Mouse (Mus musculus) myocyte (in vitro differentiated cells): ENCODE data around the gene Crygd. TPM values are rescaled to one million over a fixed set of nuclear protein-coding genes. Genes with fewer than 3 reads are reported as not detected.

ENCODE experiments used
- H3K27me3 ChIP-seq: one replicate; pipeline ENCODE4 v1.6.1; 2011; ENCODE audit not compliant: control insufficient read depth, insufficient read depth, insufficient read length
- H3K36me3 ChIP-seq: one replicate; pipeline ENCODE4 v1.6.1; 2011; ENCODE audit not compliant: control insufficient read depth, insufficient read depth
- H3K4me2 ChIP-seq: one replicate; pipeline ENCODE4 v1.6.1; 2011; ENCODE audit warnings: low read depth, control low read depth
- H3K4me3 ChIP-seq: one replicate; pipeline ENCODE4 v1.5.1; 2011; ENCODE audit warnings: mild to moderate bottlenecking, control low read depth, moderate library complexity
- H3K79me2 ChIP-seq: one replicate; pipeline ENCODE4 v1.6.1; 2011; ENCODE audit not compliant: control insufficient read depth, insufficient read depth
- H3ac ChIP-seq: one replicate; pipeline ENCODE4 v1.6.1; 2011; ENCODE audit not compliant: control insufficient read depth, insufficient read length
- CEBPB ChIP-seq: IDR thresholded peaks from 2 replicates; pipeline ENCODE4 v1.6.1; 2011; ENCODE audit warnings: mild to moderate bottlenecking, moderate library complexity; ENCODE audit not compliant: poor library complexity, insufficient read depth, severe bottlenecking
- E2F4 ChIP-seq: IDR thresholded peaks from one replicate; pipeline ENCODE4 v1.6.1; 2011; ENCODE audit warnings: mild to moderate bottlenecking, control low read depth, moderate library complexity; ENCODE audit not compliant: insufficient read depth
- MAX ChIP-seq: IDR thresholded peaks from one replicate; pipeline ENCODE4 v1.6.1; 2011; ENCODE audit warnings: low read depth, mild to moderate bottlenecking, control low read depth
- MYOD1 ChIP-seq, 3 experiments: IDR thresholded peaks; one replicate each; pipeline ENCODE4 v1.6.1; 2011; ENCODE audit warnings: control low read depth in 2 of 3, low read depth in 2 of 3, mild to moderate bottlenecking in 2 of 3, moderate library complexity in 1 of 3; ENCODE audit not compliant: insufficient read length in 2 of 3, control insufficient read depth in 1 of 3
- MYOG ChIP-seq, 3 experiments: IDR thresholded peaks; one replicate each; pipeline ENCODE4 v1.6.1; 2011; ENCODE audit warnings: control low read depth in 2 of 3, low read depth in 2 of 3, mild to moderate bottlenecking in 2 of 3; ENCODE audit not compliant: insufficient read length in 2 of 3, control insufficient read depth in 1 of 3, insufficient read depth in 1 of 3
- POLR2A ChIP-seq: IDR thresholded peaks from one replicate; pipeline ENCODE4 v1.6.1; 2011; ENCODE audit warnings: low read depth, mild to moderate bottlenecking, control low read depth, moderate library complexity; ENCODE audit not compliant: insufficient read length
- POLR2AphosphoS2 ChIP-seq: IDR thresholded peaks from one replicate; pipeline ENCODE4 v1.6.1; 2011; ENCODE audit warnings: low read depth, control low read depth; ENCODE audit not compliant: insufficient read length
- REST ChIP-seq: IDR thresholded peaks from one replicate; pipeline ENCODE4 v1.6.1; 2011; ENCODE audit warnings: mild to moderate bottlenecking, control low read depth, moderate library complexity; ENCODE audit not compliant: insufficient read depth, insufficient read length
- SRF ChIP-seq: IDR thresholded peaks from one replicate; pipeline ENCODE4 v1.6.1; 2011; ENCODE audit warnings: low read depth; ENCODE audit not compliant: control insufficient read depth, insufficient read length
- TCF12 ChIP-seq: IDR thresholded peaks from one replicate; pipeline ENCODE4 v1.6.1; 2011; ENCODE audit warnings: mild to moderate bottlenecking, control low read depth; ENCODE audit not compliant: poor library complexity, insufficient read depth, severe bottlenecking
- TCF3 ChIP-seq: IDR thresholded peaks from one replicate; pipeline ENCODE4 v1.6.1; 2011; ENCODE audit warnings: low read depth, control low read depth; ENCODE audit not compliant: insufficient read length
- USF1 ChIP-seq: IDR thresholded peaks from one replicate; pipeline ENCODE4 v1.6.1; 2011; ENCODE audit warnings: low read depth, mild to moderate bottlenecking, control low read depth, moderate library complexity
- polyA plus RNA-seq: library from polyadenylated mRNA; unstranded; fragments of >200 nt; fragmentation: generic; extraction: Trizol; gene quantifications from one replicate; pipeline ENCODE4 v1.2.1, GENCODE M21; 2012; ENCODE audit warnings: missing spikeins

Crygd gene
- polyA plus RNA-seq, 1 experiment = not detected

- TF ChIP-seq MYOD1 (IDR thresholded peaks at IDR 0.05; ENCODE audit: control insufficient read depth in 1 of 3, insufficient read length in 2 of 3, low read depth in 2 of 3) = no peak
- no peak for TF ChIP-seq USF1
- TF ChIP-seq CEBPB = no peak
- TF ChIP-seq REST = no peak
- no peak for TF ChIP-seq E2F4
- no peak for TF ChIP-seq POLR2A
- no peak for TF ChIP-seq POLR2AphosphoS2
- TF ChIP-seq MAX = no peak
- no peak for TF ChIP-seq SRF
- TF ChIP-seq TCF3 = no peak
- no peak for TF ChIP-seq TCF12
- TF ChIP-seq MYOG (IDR thresholded peaks at IDR 0.05; ENCODE audit: control insufficient read depth in 1 of 3, insufficient read depth in 1 of 3, insufficient read length in 2 of 3, low read depth in 2 of 3) = no peak
- Histone ChIP-seq H3K79me2 (no peaks in the 10 kb centered on the region), H3K36me3 (no peaks in the 10 kb centered on the region), H3ac (no peak overlapping the region), H3K27me3 (no peaks in the 10 kb centered on the region), H3K4me3 (no peak overlapping the region), H3K4me2 (no peak overlapping the region)
Measured at GRCm38 (mm10) chr1:65037542-65037941, 25.7 kb downstream of the Crygd start.

GRCm38 (mm10) chr1:65035513-65035912, 27.7 kb downstream of the Crygd start:
- Histone ChIP-seq H3K4me3 (no peak overlapping the region), H3K27me3 (no peaks in the 10 kb centered on the region), H3K36me3 (no peaks in the 10 kb centered on the region), H3ac (no peak overlapping the region), H3K4me2 (peak overlapping the region; percentile 32), H3K79me2 (no peaks in the 10 kb centered on the region)
- TF ChIP-seq SRF = no peak
- no peak for TF ChIP-seq MYOD1 (IDR thresholded peaks at IDR 0.05; ENCODE audit: control insufficient read depth in 1 of 3, insufficient read length in 2 of 3, low read depth in 2 of 3)
- no peak for TF ChIP-seq TCF12
- no peak for TF ChIP-seq TCF3
- TF ChIP-seq USF1 = no peak
- TF ChIP-seq MYOG (IDR thresholded peaks at IDR 0.05; ENCODE audit: control insufficient read depth in 1 of 3, insufficient read depth in 1 of 3, insufficient read length in 2 of 3, low read depth in 2 of 3) = no peak
- no peak for TF ChIP-seq MAX
- TF ChIP-seq E2F4 = no peak
- no peak for TF ChIP-seq POLR2AphosphoS2
- no peak for TF ChIP-seq REST
- TF ChIP-seq CEBPB = no peak
- no peak for TF ChIP-seq POLR2A

- H3K36me3 ChIP-seq = no peaks in the 10 kb centered on the region
- H3ac ChIP-seq = no peak within 1 kb of the TSS
- no peaks in the 10 kb centered on the region for H3K79me2 ChIP-seq
- TF ChIP-seq CEBPB = no peak
- TF ChIP-seq TCF3 = no peak
- no peak for TF ChIP-seq TCF12
- TF ChIP-seq POLR2A = no peak
- TF ChIP-seq MYOD1 (IDR thresholded peaks at IDR 0.05; ENCODE audit: control insufficient read depth in 1 of 3, insufficient read length in 2 of 3, low read depth in 2 of 3) = no peak
- TF ChIP-seq USF1 = no peak
- no peak for TF ChIP-seq SRF
- TF ChIP-seq MYOG (IDR thresholded peaks at IDR 0.05; ENCODE audit: control insufficient read depth in 1 of 3, insufficient read depth in 1 of 3, insufficient read length in 2 of 3, low read depth in 2 of 3) = no peak
- no peak for TF ChIP-seq E2F4
- no peak for TF ChIP-seq MAX
- H3K4me2 ChIP-seq = no peak within 1 kb of the TSS
- no peaks in the 10 kb centered on the region for H3K27me3 ChIP-seq
- no peak within 1 kb of the TSS for H3K4me3 ChIP-seq
Measured at GRCm38 (mm10) chr1:65032641-65033040, 30.6 kb downstream of the Crygd start, which contains the start of gene Akr1cl. TSS of gene Akr1cl (minus strand) at chr1:65032759.

- no peak overlapping the region for H3K4me2 ChIP-seq
- no peaks in the 10 kb centered on the region for H3K27me3 ChIP-seq
- no peaks in the 10 kb centered on the region for H3K36me3 ChIP-seq
- TF ChIP-seq TCF3 (no peak), MYOD1 (IDR thresholded peaks at IDR 0.05; ENCODE audit: control insufficient read depth in 1 of 3, insufficient read length in 2 of 3, low read depth in 2 of 3) (no peak), TCF12 (no peak), MYOG (IDR thresholded peaks at IDR 0.05; ENCODE audit: control insufficient read depth in 1 of 3, insufficient read depth in 1 of 3, insufficient read length in 2 of 3, low read depth in 2 of 3) (no peak), E2F4 (no peak)
- no peak overlapping the region for H3K4me3 ChIP-seq
- no peak overlapping the region for H3ac ChIP-seq
- no peaks in the 10 kb centered on the region for H3K79me2 ChIP-seq
Measured at GRCm38 (mm10) chr1:65028206-65028605, 35.0 kb downstream of the Crygd start.

- Histone ChIP-seq H3K4me3 (no peak overlapping the region), H3K4me2 (no peak overlapping the region), H3K27me3 (no peaks in the 10 kb centered on the region), H3ac (no peak overlapping the region), H3K79me2 (no peaks in the 10 kb centered on the region), H3K36me3 (no peaks in the 10 kb centered on the region)
- TF ChIP-seq POLR2AphosphoS2 (no peak), CEBPB (no peak), MAX (no peak), E2F4 (no peak)
Measured at GRCm38 (mm10) chr1:65012726-65013125, 50.5 kb downstream of the Crygd start.

Other genes with a start within 250 kb of the Crygd start
- gene Plekhm3, start 106.6 kb downstream of the Crygd start, polyA plus RNA-seq = 3.9 TPM
- not detected for gene Akr1cl, start 30.7 kb downstream of the Crygd start, polyA plus RNA-seq
- gene Cryge, start 12.3 kb downstream of the Crygd start, polyA plus RNA-seq = not detected
- gene Crygc, start 10.2 kb upstream of the Crygd start, polyA plus RNA-seq = not detected
- gene Crygb, start 18.8 kb upstream of the Crygd start, polyA plus RNA-seq = not detected
- not detected for gene Cryga, start 39.9 kb upstream of the Crygd start, polyA plus RNA-seq
- gene Gm28845, start 56.1 kb upstream of the Crygd start, polyA plus RNA-seq = not detected
- not detected for gene D630023F18Rik, start 59.8 kb upstream of the Crygd start, polyA plus RNA-seq
- gene Idh1, start 123.0 kb upstream of the Crygd start, polyA plus RNA-seq = 44.7 TPM
- gene Pikfyve, start 123.2 kb upstream of the Crygd start, polyA plus RNA-seq = 4.2 TPM
- 0.01 TPM for gene Pth2r, start 218.6 kb upstream of the Crygd start, polyA plus RNA-seq